Mouse (Mus musculus) gastrocnemius, adult 2 months (tissue): ENCODE results near the gene 2610042L04Rik. TPM values are rescaled to one million over a fixed set of nuclear protein-coding genes. Genes with fewer than 3 reads are reported as not detected.
"Not testable (repeated sequence)": the region's sequence is repeated elsewhere in the genome, so short reads cannot be mapped to it uniquely, and the experiment has no call there.

Experiments
- DNase-seq: peaks from one replicate; pipeline ENCODE4 v3.0.0; 2022
- H3K27ac ChIP-seq: fragments of 200-600 bp; 2 replicates; pipeline ENCODE4 v1.8.1; 2022; ENCODE audit warnings: mild to moderate bottlenecking
- H3K4me3 ChIP-seq: fragments of 200-600 bp; 2 replicates; pipeline ENCODE4 v1.8.1; 2022; ENCODE audit warnings: mild to moderate bottlenecking, moderate library complexity
- CTCF ChIP-seq: fragments of 200-600 bp; IDR thresholded peaks from 2 replicates; pipeline ENCODE4 v1.8.1; 2022; ENCODE audit warnings: antibody characterized with exemption, mild to moderate bottlenecking, moderate library complexity
- intact Hi-C: fragments of 180-260 bp; cut with DNase I; formaldehyde crosslinking; loops from one replicate; pipeline ENCODE4 v1.15.1; 2025
- long read RNA-seq, 2 experiments: library from polyadenylated mRNA; stranded (forward); transcript quantifications; one replicate each; pipeline ENCODE4 v2.0.0; 2021
- total RNA-seq, 2 experiments: library from RNA; stranded (reverse); gene quantifications; 2 replicates each; pipeline ENCODE4 v1.2.3; 2021

Gene 2610042L04Rik
- not detected for total RNA-seq
- long read RNA-seq, experiment 1: 0 reads
- long read RNA-seq, experiment 2: 0 reads

GRCm38 (mm10) chr14:4334476-4335080 is at the start of gene 2610042L04Rik:
Gene 2610042L04Rik (plus strand): TSS chr14:4334763.
- intact Hi-C loops, H3K27ac ChIP-seq, DNase-seq: not testable (repeated sequence)
- peak within 1 kb of the TSS; percentile 46 for H3K4me3 ChIP-seq

- H3K27ac ChIP-seq, DNase-seq, H3K4me3 ChIP-seq, intact Hi-C loops: not testable (repeated sequence)
These were observed 17.6 kb upstream of the 2610042L04Rik start, which contains the start of gene Gm3149 for GRCm38 (mm10) chr14:4316983-4317382. Gene Gm3149 (plus strand): TSS chr14:4317283.

GRCm38 (mm10) chr14:4335506-4335905 is 943 bp downstream of the 2610042L04Rik start:
- intact Hi-C loops, H3K27ac ChIP-seq, H3K4me3 ChIP-seq, DNase-seq: not testable (repeated sequence)
- TF ChIP-seq CTCF: peak; percentile 23; the same call in 1 of the 2 replicates

GRCm38 (mm10) chr14:4368991-4369390 is 34.4 kb downstream of the 2610042L04Rik start:
- DNase-seq, H3K4me3 ChIP-seq, H3K27ac ChIP-seq, intact Hi-C loops: not testable (repeated sequence)

GRCm38 (mm10) chr14:4369691-4370090 is 35.1 kb downstream of the 2610042L04Rik start:
- DNase-seq, H3K27ac ChIP-seq, H3K4me3 ChIP-seq, intact Hi-C loops: not testable (repeated sequence)

- intact Hi-C loops, DNase-seq, H3K4me3 ChIP-seq, H3K27ac ChIP-seq: not testable (repeated sequence)
These were observed 43.3 kb downstream of the 2610042L04Rik start for GRCm38 (mm10) chr14:4377871-4378270.

GRCm38 (mm10) chr14:4385606-4386005 is 51.0 kb downstream of the 2610042L04Rik start:
- H3K4me3 ChIP-seq, DNase-seq, intact Hi-C loops, H3K27ac ChIP-seq: not testable (repeated sequence)

GRCm38 (mm10) chr14:4392841-4393530 is 58.4 kb downstream of the 2610042L04Rik start:
- intact Hi-C loops, H3K4me3 ChIP-seq, DNase-seq: not testable (repeated sequence)

GRCm38 (mm10) chr14:4397226-4397625 is 62.7 kb downstream of the 2610042L04Rik start, which contains the start of gene Gm3159:
Gene Gm3159 (plus strand): TSS chr14:4397526.
- H3K4me3 ChIP-seq, DNase-seq, H3K27ac ChIP-seq, intact Hi-C loops: not testable (repeated sequence)

More at GRCm38 (mm10) chr14:4392841-4393530, 58.4 kb downstream of the 2610042L04Rik start:
- not testable (repeated sequence) for H3K27ac ChIP-seq

- intact Hi-C loops, DNase-seq, H3K4me3 ChIP-seq, H3K27ac ChIP-seq: not testable (repeated sequence)
These were observed 64.1 kb downstream of the 2610042L04Rik start for GRCm38 (mm10) chr14:4398624-4399023.

GRCm38 (mm10) chr14:4400115-4400789 is 65.7 kb downstream of the 2610042L04Rik start:
- H3K27ac ChIP-seq, intact Hi-C loops, H3K4me3 ChIP-seq: not testable (repeated sequence)
- DNase-seq: peak; percentile 9

- H3K27ac ChIP-seq, intact Hi-C loops: not testable (repeated sequence)
- peak; percentile 6 for DNase-seq
These were observed 66.7 kb downstream of the 2610042L04Rik start for GRCm38 (mm10) chr14:4401245-4401644.

GRCm38 (mm10) chr14:4403840-4404239 is 69.3 kb downstream of the 2610042L04Rik start:
- H3K27ac ChIP-seq, DNase-seq, H3K4me3 ChIP-seq, intact Hi-C loops: not testable (repeated sequence)

More at GRCm38 (mm10) chr14:4401245-4401644, 66.7 kb downstream of the 2610042L04Rik start:
- H3K4me3 ChIP-seq: not testable (repeated sequence)

Other genes with a start within 250 kb of the 2610042L04Rik start
- not detected for gene Gm8108, start 224.2 kb upstream of the 2610042L04Rik start, total RNA-seq
- not detected for gene Gm3127, start 169.7 kb upstream of the 2610042L04Rik start, total RNA-seq
- gene Gm2974, start 152.2 kb upstream of the 2610042L04Rik start, total RNA-seq: not detected
- not detected for gene Gm3138, start 85.1 kb upstream of the 2610042L04Rik start, total RNA-seq
- gene Gm3149, start 17.5 kb upstream of the 2610042L04Rik start, total RNA-seq: not detected
- not detected for gene Gm3159, start 62.8 kb downstream of the 2610042L04Rik start, total RNA-seq
- gene Gm3164, start 80.7 kb downstream of the 2610042L04Rik start, total RNA-seq: under 1 TPM in 1 of 2 experiments, not detected in 1; 0.26 TPM
- gene Gm3173, start 96.2 kb downstream of the 2610042L04Rik start, total RNA-seq: not detected
- not detected for gene Gm3182, start 147.0 kb downstream of the 2610042L04Rik start, total RNA-seq
- not detected for gene Gm3047, start 220.6 kb downstream of the 2610042L04Rik start, total RNA-seq